Mouse (Mus musculus): Measurements from ENCODE around the gene Ibtk. TPM values are rescaled to one million over a fixed set of nuclear protein-coding genes. Genes with fewer than 3 reads are reported as not detected.

Gene Ibtk
- polyA plus RNA-seq, 1 experiment from 2014 or later, result 31.0 TPM

GRCm38 (mm10) chr9:85695606-85696005 lies 53.5 kb downstream of the Ibtk start:
- Histone ChIP-seq H3K36me3 (ENCODE audit: control insufficient read depth, insufficient read depth, low read length) (peaks cover 46% of the 10 kb centered on the region), H3K4me3 (ENCODE audit: control insufficient read depth in 1 of 2, insufficient read depth in 1 of 2, low read depth in 1 of 2, low read length in 2 of 2) (no peak overlapping the region), H3K27ac (replicated peaks in 1 of 2; ENCODE audit: control insufficient read depth in 1 of 2, insufficient read depth in 1 of 2, low read depth in 2 of 2, low read length in 2 of 2) (no peak overlapping the region), H3K4me1 (ENCODE audit: control insufficient read depth in 2 of 2, insufficient read depth in 2 of 2, low read length in 2 of 2) (no peaks in the 10 kb centered on the region), H3K27me3 (ENCODE audit: control insufficient read depth, insufficient read depth, low read length) (no peaks in the 10 kb centered on the region), H3K9me3 (ENCODE audit: control insufficient read depth, low read length) (no peaks in the 10 kb centered on the region), H3K9ac (ENCODE audit: low read length) (no peak overlapping the region), H3K4me2 (ENCODE audit: low read length) (no peak overlapping the region)
- no peak for ATAC-seq (ENCODE audit: insufficient number of reproducible peaks, insufficient read depth, low FRiP score, low read depth)
- WGBS, result 94% methylated on average over 3 of the region's 3 CpGs

GRCm38 (mm10) chr9:85693231-85694116 lies 55.7 kb downstream of the Ibtk start:
- ATAC-seq (ENCODE audit: insufficient number of reproducible peaks, insufficient read depth, low FRiP score, low read depth), result no peak
- Histone ChIP-seq H3K36me3 (ENCODE audit: control insufficient read depth, insufficient read depth, low read length) (peaks cover 57% of the 10 kb centered on the region), H3K4me3 (ENCODE audit: control insufficient read depth in 1 of 2, insufficient read depth in 1 of 2, low read depth in 1 of 2, low read length in 2 of 2) (no peak overlapping the region), H3K9ac (ENCODE audit: low read length) (no peak overlapping the region), H3K9me3 (ENCODE audit: control insufficient read depth, low read length) (no peaks in the 10 kb centered on the region), H3K27me3 (ENCODE audit: control insufficient read depth, insufficient read depth, low read length) (no peaks in the 10 kb centered on the region), H3K4me2 (ENCODE audit: low read length) (no peak overlapping the region), H3K4me1 (ENCODE audit: control insufficient read depth in 2 of 2, insufficient read depth in 2 of 2, low read length in 2 of 2) (0 out of 4 replicates have a peak, but pooled peaks cover 0 to 5% of the 10 kb centered on the region in 2 experiments), H3K27ac (replicated peaks in 1 of 2; ENCODE audit: control insufficient read depth in 1 of 2, insufficient read depth in 1 of 2, low read depth in 2 of 2, low read length in 2 of 2) (no peak overlapping the region)
- 49% methylated on average over 6 of the region's 6 CpGs for WGBS

GRCm38 (mm10) chr9:85685010-85685409 lies 64.1 kb downstream of the Ibtk start:
- Histone ChIP-seq H3K4me1 (ENCODE audit: control insufficient read depth in 2 of 2, insufficient read depth in 2 of 2, low read length in 2 of 2) (0 out of 4 replicates have a peak, but pooled peaks cover 0 to 5% of the 10 kb centered on the region in 2 experiments), H3K4me2 (ENCODE audit: low read length) (no peak overlapping the region), H3K9me3 (ENCODE audit: control insufficient read depth, low read length) (peaks cover 4% of the 10 kb centered on the region), H3K9ac (ENCODE audit: low read length) (no peak overlapping the region), H3K36me3 (ENCODE audit: control insufficient read depth, insufficient read depth, low read length) (peaks cover 43% of the 10 kb centered on the region), H3K27ac (replicated peaks in 1 of 2; ENCODE audit: control insufficient read depth in 1 of 2, insufficient read depth in 1 of 2, low read depth in 2 of 2, low read length in 2 of 2) (no peak overlapping the region), H3K4me3 (ENCODE audit: control insufficient read depth in 1 of 2, insufficient read depth in 1 of 2, low read depth in 1 of 2, low read length in 2 of 2) (no peak overlapping the region), H3K27me3 (ENCODE audit: control insufficient read depth, insufficient read depth, low read length) (no peaks in the 10 kb centered on the region)
- 89% methylated on average over 6 of the region's 6 CpGs for WGBS
- ATAC-seq (ENCODE audit: insufficient number of reproducible peaks, insufficient read depth, low FRiP score, low read depth), result no peak

GRCm38 (mm10) chr9:85675131-85675905 lies 73.8 kb downstream of the Ibtk start:
- Histone ChIP-seq H3K4me2 (ENCODE audit: low read length) (no peak overlapping the region), H3K27me3 (ENCODE audit: control insufficient read depth, insufficient read depth, low read length) (no peaks in the 10 kb centered on the region), H3K36me3 (ENCODE audit: control insufficient read depth, insufficient read depth, low read length) (no peaks in the 10 kb centered on the region), H3K4me3 (ENCODE audit: control insufficient read depth in 1 of 2, insufficient read depth in 1 of 2, low read depth in 1 of 2, low read length in 2 of 2) (no peak overlapping the region), H3K9ac (ENCODE audit: low read length) (no peak overlapping the region), H3K4me1 (ENCODE audit: control insufficient read depth in 2 of 2, insufficient read depth in 2 of 2, low read length in 2 of 2) (peaks cover 5 to 8% of the 10 kb centered on the region in 2 experiments; a peak in 2 of 4 replicates), H3K9me3 (ENCODE audit: control insufficient read depth, low read length) (no peaks in the 10 kb centered on the region), H3K27ac (replicated peaks in 1 of 2; ENCODE audit: control insufficient read depth in 1 of 2, insufficient read depth in 1 of 2, low read depth in 2 of 2, low read length in 2 of 2) (no peak overlapping the region)
- 65% methylated on average over 10 of the region's 10 CpGs for WGBS
- ATAC-seq (ENCODE audit: insufficient number of reproducible peaks, insufficient read depth, low FRiP score, low read depth), result no peak

GRCm38 (mm10) chr9:85673907-85674481 lies 75.1 kb downstream of the Ibtk start:
- 39% methylated on average over 15 of the region's 15 CpGs for WGBS
- peak overlapping the region; percentile 18 for H3K4me2 ChIP-seq (ENCODE audit: low read length)
- ATAC-seq (ENCODE audit: insufficient number of reproducible peaks, insufficient read depth, low FRiP score, low read depth), result no peak
- no peak overlapping the region for H3K4me3 ChIP-seq (ENCODE audit: control insufficient read depth in 1 of 2, insufficient read depth in 1 of 2, low read depth in 1 of 2, low read length in 2 of 2)
- H3K9ac ChIP-seq (ENCODE audit: low read length), result no peak overlapping the region
- no peak overlapping the region; a peak in 1 of 4 replicates for H3K27ac ChIP-seq (replicated peaks in 1 of 2; ENCODE audit: control insufficient read depth in 1 of 2, insufficient read depth in 1 of 2, low read depth in 2 of 2, low read length in 2 of 2)
- no peaks in the 10 kb centered on the region for H3K27me3 ChIP-seq (ENCODE audit: control insufficient read depth, insufficient read depth, low read length)
- no peaks in the 10 kb centered on the region for H3K36me3 ChIP-seq (ENCODE audit: control insufficient read depth, insufficient read depth, low read length)
- peaks cover 5 to 8% of the 10 kb centered on the region in 2 experiments; a peak in 2 of 4 replicates for H3K4me1 ChIP-seq (ENCODE audit: control insufficient read depth in 2 of 2, insufficient read depth in 2 of 2, low read length in 2 of 2)
- H3K9me3 ChIP-seq (ENCODE audit: control insufficient read depth, low read length), result no peaks in the 10 kb centered on the region

GRCm38 (mm10) chr9:85671582-85672331 lies 77.4 kb downstream of the Ibtk start:
- H3K4me2 ChIP-seq (ENCODE audit: low read length), result no peak overlapping the region
- H3K36me3 ChIP-seq (ENCODE audit: control insufficient read depth, insufficient read depth, low read length), result no peaks in the 10 kb centered on the region
- H3K9me3 ChIP-seq (ENCODE audit: control insufficient read depth, low read length), result no peaks in the 10 kb centered on the region
- peaks cover 5 to 8% of the 10 kb centered on the region in 2 experiments; a peak in 2 of 4 replicates for H3K4me1 ChIP-seq (ENCODE audit: control insufficient read depth in 2 of 2, insufficient read depth in 2 of 2, low read length in 2 of 2)
- 79% methylated on average over 6 of the region's 6 CpGs for WGBS
- no peak overlapping the region for H3K9ac ChIP-seq (ENCODE audit: low read length)
- no peak for ATAC-seq (ENCODE audit: insufficient number of reproducible peaks, insufficient read depth, low FRiP score, low read depth)
- H3K27me3 ChIP-seq (ENCODE audit: control insufficient read depth, insufficient read depth, low read length), result no peaks in the 10 kb centered on the region
- no peak overlapping the region for H3K27ac ChIP-seq (replicated peaks in 1 of 2; ENCODE audit: control insufficient read depth in 1 of 2, insufficient read depth in 1 of 2, low read depth in 2 of 2, low read length in 2 of 2)
- H3K4me3 ChIP-seq (ENCODE audit: control insufficient read depth in 1 of 2, insufficient read depth in 1 of 2, low read depth in 1 of 2, low read length in 2 of 2), result no peak overlapping the region

- ATAC-seq (ENCODE audit: insufficient number of reproducible peaks, insufficient read depth, low FRiP score, low read depth), result no peak
- Histone ChIP-seq H3K4me3 (ENCODE audit: control insufficient read depth in 1 of 2, insufficient read depth in 1 of 2, low read depth in 1 of 2, low read length in 2 of 2) (no peak overlapping the region), H3K36me3 (ENCODE audit: control insufficient read depth, insufficient read depth, low read length) (no peaks in the 10 kb centered on the region), H3K27me3 (ENCODE audit: control insufficient read depth, insufficient read depth, low read length) (no peaks in the 10 kb centered on the region), H3K4me1 (ENCODE audit: control insufficient read depth in 2 of 2, insufficient read depth in 2 of 2, low read length in 2 of 2) (peaks cover 4% of the 10 kb centered on the region in 2 experiments; a peak in 3 of 4 replicates), H3K4me2 (ENCODE audit: low read length) (no peak overlapping the region), H3K27ac (replicated peaks in 1 of 2; ENCODE audit: control insufficient read depth in 1 of 2, insufficient read depth in 1 of 2, low read depth in 2 of 2, low read length in 2 of 2) (no peak overlapping the region), H3K9me3 (ENCODE audit: control insufficient read depth, low read length) (no peaks in the 10 kb centered on the region), H3K9ac (ENCODE audit: low read length) (no peak overlapping the region)
- WGBS, result 82% methylated on average over 1 of the region's 1 CpGs
Observed at GRCm38 (mm10) chr9:85664316-85664715, 84.8 kb downstream of the Ibtk start.

All from heart, embryonic 14.5 days (tissue).